Mouse (Mus musculus): ENCODE data around the gene Rabepk. TPM values are rescaled to one million over a fixed set of nuclear protein-coding genes. Genes with fewer than 3 reads are reported as not detected.
"Not testable (repeated sequence)": the region's sequence is repeated elsewhere in the genome, so short reads cannot be mapped to it uniquely, and the experiment has no call there.

Gene Rabepk
- polyA plus RNA-seq, 1 experiment from 2014 or later, result 26.0 TPM

- not testable (repeated sequence) for H3K9me3 ChIP-seq (replicated peaks); H3K4me2 ChIP-seq; H3K27ac ChIP-seq (ENCODE audit: poor library complexity, severe bottlenecking); ATAC-seq (ENCODE audit: insufficient number of reproducible peaks, low FRiP score); H3K4me1 ChIP-seq (replicated peaks); H3K27me3 ChIP-seq (replicated peaks); H3K36me3 ChIP-seq; H3K9ac ChIP-seq; H3K4me3 ChIP-seq
- 80% methylated on average over 5 of the region's 5 CpGs for WGBS
Measured at GRCm38 (mm10) chr2:34761272-34761671, 38.4 kb downstream of the Rabepk start.

- H3K4me2 ChIP-seq, result no peak overlapping the region
- no peaks in the 10 kb centered on the region for H3K27me3 ChIP-seq (replicated peaks)
- H3K27ac ChIP-seq (ENCODE audit: poor library complexity, severe bottlenecking), result no peak overlapping the region
- H3K9me3 ChIP-seq (replicated peaks), result no peaks in the 10 kb centered on the region; the same call in 1 of the 2 replicates
- H3K4me3 ChIP-seq, result no peak overlapping the region
- no peak overlapping the region for H3K9ac ChIP-seq
- H3K4me1 ChIP-seq (replicated peaks), result peaks cover 10% of the 10 kb centered on the region
- 66% methylated on average over 1 of the region's 1 CpGs for WGBS
- no peaks in the 10 kb centered on the region for H3K36me3 ChIP-seq
- no peak for ATAC-seq (ENCODE audit: insufficient number of reproducible peaks, low FRiP score)
Measured at GRCm38 (mm10) chr2:34757341-34757740, 42.4 kb downstream of the Rabepk start.

DNA sequence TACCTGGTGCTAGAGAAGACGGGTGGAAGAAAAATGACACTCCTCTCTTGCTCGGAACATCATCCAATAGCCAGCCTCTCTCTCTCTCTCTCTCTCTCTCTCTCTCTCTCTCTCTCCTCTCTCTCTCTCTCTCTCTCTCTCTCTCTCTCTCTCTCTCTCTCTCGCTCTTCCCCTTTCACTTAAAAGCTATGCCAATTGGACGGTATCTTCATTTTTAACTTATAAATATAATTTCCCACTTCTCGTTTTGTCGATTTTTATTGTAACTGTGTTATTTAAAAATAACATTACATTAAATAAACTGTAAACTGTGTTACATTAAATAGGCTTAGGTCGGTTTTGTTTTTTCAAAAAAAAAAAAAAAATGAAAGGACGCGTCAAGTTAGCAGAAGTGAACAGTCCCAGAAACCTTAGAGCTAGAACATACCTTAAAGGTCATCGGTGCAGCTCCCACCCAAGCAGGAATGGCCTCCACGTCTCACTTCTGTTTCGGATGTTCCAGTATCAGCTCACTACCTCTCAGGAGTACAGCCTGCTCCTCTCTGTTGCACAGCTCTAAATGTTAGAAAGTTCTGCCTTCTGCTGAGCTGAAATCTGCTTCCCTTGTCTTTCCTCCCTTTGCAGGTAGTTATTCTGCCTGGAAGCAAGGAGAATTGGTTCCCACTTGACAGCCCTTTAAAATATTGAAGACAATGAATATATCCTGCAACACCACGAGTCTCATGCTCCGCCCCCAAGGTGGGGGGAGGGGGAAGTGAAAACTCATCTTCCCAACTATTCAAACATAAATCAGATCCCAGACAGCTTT, 45.0 kb downstream of the Rabepk start, which contains the start of gene Gapvd1:
TSS of gene Gapvd1 (minus strand) at position 682 of the 808 bp plus-strand sequence.
- H3K36me3 ChIP-seq, result no peaks in the 10 kb centered on the region
- no peaks in the 10 kb centered on the region; the same call in 1 of the 2 replicates for H3K9me3 ChIP-seq (replicated peaks)
- peak within 1 kb of the TSS; percentile 98 for H3K27ac ChIP-seq (ENCODE audit: poor library complexity, severe bottlenecking)
- ATAC-seq (ENCODE audit: insufficient number of reproducible peaks, low FRiP score), result no peak
- peak within 1 kb of the TSS; percentile 78 for H3K4me2 ChIP-seq
- H3K9ac ChIP-seq, result peak within 1 kb of the TSS; percentile 95
- peak within 1 kb of the TSS; percentile 87 for H3K4me3 ChIP-seq
- WGBS, result under 1% methylated on average over 13 of the region's 14 CpGs
- peaks cover 16% of the 10 kb centered on the region for H3K4me1 ChIP-seq (replicated peaks)
- H3K27me3 ChIP-seq (replicated peaks), result no peaks in the 10 kb centered on the region

DNA sequence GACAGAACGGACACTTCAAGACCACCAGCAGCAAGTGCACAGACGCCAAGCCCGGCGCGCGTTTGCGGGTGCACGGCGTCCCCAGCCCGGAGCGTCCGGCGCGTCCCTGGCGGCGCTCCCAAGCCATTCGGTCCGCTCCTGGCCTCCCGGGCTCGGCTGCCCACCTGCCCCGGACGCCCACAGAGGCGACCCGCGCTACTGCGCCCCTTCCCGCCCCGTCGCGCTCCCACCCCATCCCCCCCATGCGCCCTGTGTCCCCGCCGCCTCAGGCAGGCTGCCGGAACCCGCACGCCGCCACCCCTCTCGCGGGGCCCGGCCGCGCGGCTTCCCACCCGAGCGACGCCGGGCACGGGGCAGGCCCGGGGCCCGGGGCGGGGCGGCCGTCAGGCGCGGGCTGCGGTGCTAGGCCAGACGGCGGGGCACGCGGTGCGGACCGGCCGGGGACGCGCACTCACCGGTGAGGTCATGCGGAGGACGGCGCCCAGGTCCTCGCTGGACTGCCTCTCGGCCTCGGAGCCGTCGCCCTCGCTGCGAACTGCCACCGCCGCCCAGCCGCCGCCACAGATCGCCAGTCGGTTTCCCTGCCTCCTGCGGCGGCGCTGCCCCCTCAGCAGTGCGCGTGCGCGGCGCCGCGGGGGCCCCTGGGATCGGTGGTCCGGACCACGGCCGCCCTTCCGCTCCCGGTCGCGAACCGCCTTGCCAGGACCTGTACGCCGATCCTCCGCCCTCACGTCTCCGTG, 45.7 kb downstream of the Rabepk start:
- H3K27me3 ChIP-seq (replicated peaks), result no peaks in the 10 kb centered on the region
- ATAC-seq (ENCODE audit: insufficient number of reproducible peaks, low FRiP score), result peak; percentile 93
- WGBS, result under 1% methylated on average over 99 of the region's 106 CpGs
- peak overlapping the region; percentile 75 for H3K4me2 ChIP-seq
- H3K9ac ChIP-seq, result peak overlapping the region; percentile 95
- no peaks in the 10 kb centered on the region; the same call in 1 of the 2 replicates for H3K9me3 ChIP-seq (replicated peaks)
- H3K27ac ChIP-seq (ENCODE audit: poor library complexity, severe bottlenecking), result peak overlapping the region; percentile 98
- peaks cover 16% of the 10 kb centered on the region for H3K4me1 ChIP-seq (replicated peaks)
- H3K36me3 ChIP-seq, result no peaks in the 10 kb centered on the region
- H3K4me3 ChIP-seq, result peak overlapping the region; percentile 87

DNA sequence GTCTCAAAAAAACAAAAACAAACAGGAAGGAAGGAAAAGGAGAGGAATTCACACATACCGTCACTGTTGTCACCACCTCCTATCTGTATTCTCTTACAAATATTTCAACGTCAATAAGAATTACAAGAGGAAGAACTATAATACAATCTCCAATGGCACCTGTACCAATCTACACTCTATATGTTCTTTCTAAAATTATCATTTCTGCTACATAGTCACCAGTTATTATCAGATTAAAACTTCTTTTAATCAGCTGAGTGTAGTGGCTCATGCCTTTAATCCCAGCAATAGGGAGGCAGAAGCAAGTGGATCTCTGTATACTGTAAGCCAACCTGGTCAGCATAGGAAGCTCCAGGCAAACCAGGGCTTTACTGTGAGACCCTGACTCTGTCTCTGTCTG, 49.5 kb downstream of the Rabepk start:
- Histone ChIP-seq H3K9ac (no peak overlapping the region), H3K4me1 (replicated peaks) (peaks cover 15% of the 10 kb centered on the region), H3K27ac (ENCODE audit: poor library complexity, severe bottlenecking) (no peak overlapping the region), H3K4me2 (no peak overlapping the region), H3K9me3 (replicated peaks) (no peaks in the 10 kb centered on the region), H3K27me3 (replicated peaks) (no peaks in the 10 kb centered on the region), H3K4me3 (no peak overlapping the region), H3K36me3 (no peaks in the 10 kb centered on the region)
- ATAC-seq (ENCODE audit: insufficient number of reproducible peaks, low FRiP score), result no peak
- 61% methylated on average over 2 of the region's 2 CpGs for WGBS

- ATAC-seq (ENCODE audit: insufficient number of reproducible peaks, low FRiP score), result no peak
- H3K4me1 ChIP-seq (replicated peaks), result peaks cover 11% of the 10 kb centered on the region
- WGBS, result 87% methylated on average over 4 of the region's 4 CpGs
- peaks cover 9% of the 10 kb centered on the region; the same call in 1 of the 2 replicates for H3K36me3 ChIP-seq
- no peak overlapping the region for H3K4me2 ChIP-seq
- H3K27me3 ChIP-seq (replicated peaks), result no peaks in the 10 kb centered on the region
- no peaks in the 10 kb centered on the region for H3K9me3 ChIP-seq (replicated peaks)
- no peak overlapping the region for H3K9ac ChIP-seq
- no peak overlapping the region for H3K27ac ChIP-seq (ENCODE audit: poor library complexity, severe bottlenecking)
- H3K4me3 ChIP-seq, result no peak overlapping the region
Measured at GRCm38 (mm10) chr2:34748479-34748878, 51.2 kb downstream of the Rabepk start.

GRCm38 (mm10) chr2:34745673-34746072, 54.0 kb downstream of the Rabepk start:
- Histone ChIP-seq H3K27me3 (replicated peaks) (no peaks in the 10 kb centered on the region), H3K27ac (ENCODE audit: poor library complexity, severe bottlenecking) (no peak overlapping the region), H3K4me1 (replicated peaks) (peaks cover 9% of the 10 kb centered on the region), H3K36me3 (peaks cover 9% of the 10 kb centered on the region; the same call in 1 of the 2 replicates), H3K9ac (no peak overlapping the region), H3K4me3 (no peak overlapping the region), H3K9me3 (replicated peaks) (no peaks in the 10 kb centered on the region), H3K4me2 (no peak overlapping the region)
- WGBS, result 76% methylated on average over 2 of the region's 2 CpGs
- ATAC-seq (ENCODE audit: insufficient number of reproducible peaks, low FRiP score), result no peak

DNA sequence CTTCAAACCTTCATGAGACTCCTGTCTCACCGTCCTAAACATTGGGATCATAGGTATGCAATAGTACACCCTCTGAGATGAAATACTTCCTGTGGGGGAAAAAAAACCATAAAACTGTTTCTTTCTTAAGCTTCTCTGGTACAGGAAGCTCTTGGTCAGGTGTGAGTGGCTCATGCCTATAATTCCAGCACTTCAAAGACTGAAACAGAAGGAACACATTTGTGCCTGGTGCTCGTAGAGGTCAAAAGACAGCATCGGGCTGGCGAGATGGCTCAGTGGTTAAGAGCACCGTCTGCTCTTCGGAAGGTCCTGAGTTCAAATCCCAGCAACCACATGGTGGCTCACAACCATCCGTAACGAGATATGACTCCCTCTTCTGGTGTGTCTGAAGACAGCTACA, 55.2 kb downstream of the Rabepk start:
- peaks cover 9% of the 10 kb centered on the region for H3K4me1 ChIP-seq (replicated peaks)
- H3K9me3 ChIP-seq (replicated peaks), result no peaks in the 10 kb centered on the region
- no peak overlapping the region for H3K4me2 ChIP-seq
- H3K27me3 ChIP-seq (replicated peaks), result no peaks in the 10 kb centered on the region
- no peak overlapping the region for H3K9ac ChIP-seq
- H3K36me3 ChIP-seq, result peaks cover 9% of the 10 kb centered on the region; the same call in 1 of the 2 replicates
- H3K27ac ChIP-seq (ENCODE audit: poor library complexity, severe bottlenecking), result no peak overlapping the region
- H3K4me3 ChIP-seq, result no peak overlapping the region
- WGBS, result 92% methylated on average over 8 of the region's 8 CpGs
- ATAC-seq (ENCODE audit: insufficient number of reproducible peaks, low FRiP score), result no peak

- no peak overlapping the region for H3K4me2 ChIP-seq
- no peak overlapping the region for H3K27ac ChIP-seq (ENCODE audit: poor library complexity, severe bottlenecking)
- WGBS, result 85% methylated on average over 8 of the region's 8 CpGs
- H3K9ac ChIP-seq, result no peak overlapping the region
- peaks cover 9% of the 10 kb centered on the region; the same call in 1 of the 2 replicates for H3K36me3 ChIP-seq
- H3K4me1 ChIP-seq (replicated peaks), result peaks cover 9% of the 10 kb centered on the region
- ATAC-seq (ENCODE audit: insufficient number of reproducible peaks, low FRiP score), result no peak
- H3K4me3 ChIP-seq, result no peak overlapping the region
- no peaks in the 10 kb centered on the region for H3K9me3 ChIP-seq (replicated peaks)
- H3K27me3 ChIP-seq (replicated peaks), result no peaks in the 10 kb centered on the region
Measured at GRCm38 (mm10) chr2:34742675-34743074, 57.0 kb downstream of the Rabepk start.

- no peaks in the 10 kb centered on the region for H3K27me3 ChIP-seq (replicated peaks)
- H3K36me3 ChIP-seq, result peaks cover 9% of the 10 kb centered on the region; the same call in 1 of the 2 replicates
- H3K4me2 ChIP-seq, result no peak overlapping the region
- 89% methylated on average over 12 of the region's 12 CpGs for WGBS
- no peak overlapping the region for H3K4me3 ChIP-seq
- no peaks in the 10 kb centered on the region for H3K9me3 ChIP-seq (replicated peaks)
- no peak overlapping the region for H3K27ac ChIP-seq (ENCODE audit: poor library complexity, severe bottlenecking)
- H3K4me1 ChIP-seq (replicated peaks), result peaks cover 9% of the 10 kb centered on the region
- H3K9ac ChIP-seq, result no peak overlapping the region
- no peak for ATAC-seq (ENCODE audit: insufficient number of reproducible peaks, low FRiP score)
Measured at GRCm38 (mm10) chr2:34741390-34742159, 58.1 kb downstream of the Rabepk start.
